Mouse (Mus musculus) limb, embryonic 12.5 days (tissue): ENCODE measurements around the gene Fam83b. TPM values are rescaled to one million over a fixed set of nuclear protein-coding genes. Genes with fewer than 3 reads are reported as not detected.

Source experiments
- ATAC-seq: fragments of 200-750 bp; cut with Nextera tagmentation; 2 replicates; pipeline ENCODE4 v1.8.0; 2017; ENCODE audit warnings: low read depth, moderate TSS enrichment; ENCODE audit not compliant: insufficient number of reproducible peaks, insufficient read depth, low FRiP score, low TSS enrichment
- H3K27ac ChIP-seq: fragments of 300-500 bp; sonication (generic); 2 replicates; pipeline ENCODE4 v1.5.1; 2016; ENCODE audit warnings: mild to moderate bottlenecking, moderate library complexity
- H3K27me3 ChIP-seq: fragments of 300-500 bp; sonication (generic); 2 replicates; pipeline ENCODE4 v1.6.1; 2016; ENCODE audit warnings: mild to moderate bottlenecking, moderate library complexity
- H3K36me3 ChIP-seq: fragments of 300-500 bp; sonication (generic); 2 replicates; pipeline ENCODE4 v1.6.1; 2016; ENCODE audit warnings: mild to moderate bottlenecking, moderate library complexity
- H3K4me1 ChIP-seq: fragments of 300-500 bp; sonication (generic); replicated peaks from 2 replicates; pipeline ENCODE4 v1.6.1; 2016
- H3K4me2 ChIP-seq: fragments of 300-500 bp; sonication (generic); 2 replicates; pipeline ENCODE4 v1.6.1; 2016; ENCODE audit warnings: mild to moderate bottlenecking, moderate library complexity
- H3K4me3 ChIP-seq: fragments of 300-500 bp; sonication (generic); replicated peaks from 2 replicates; pipeline ENCODE4 v1.5.1; 2016; ENCODE audit warnings: mild to moderate bottlenecking
- H3K9ac ChIP-seq: fragments of 300-500 bp; sonication (generic); replicated peaks from 2 replicates; pipeline ENCODE4 v1.6.1; 2016; ENCODE audit warnings: mild to moderate bottlenecking, moderate library complexity
- H3K9me3 ChIP-seq: fragments of 300-500 bp; sonication (generic); 2 replicates; pipeline ENCODE4 v1.6.1; 2016; ENCODE audit warnings: mild to moderate bottlenecking, moderate library complexity
- WGBS: fragments of 180-500 bp; shearing (Covaris S2); methylation state at CpG from one replicate; pipeline ENCODE4 v1.1.7; 2016; 5-methylcytosine and 5-hydroxymethylcytosine counted together
- polyA plus RNA-seq: library from polyadenylated mRNA; unstranded; fragments of >200 nt; fragmentation: Nextera tagmentation; extraction: Ambion mirVana; gene quantifications from 2 replicates; pipeline ENCODE4 v1.2.1, GENCODE M21; 2016

Fam83b gene
- polyA plus RNA-seq, result 1.1 and 1.8 TPM in 2 replicates

DNA sequence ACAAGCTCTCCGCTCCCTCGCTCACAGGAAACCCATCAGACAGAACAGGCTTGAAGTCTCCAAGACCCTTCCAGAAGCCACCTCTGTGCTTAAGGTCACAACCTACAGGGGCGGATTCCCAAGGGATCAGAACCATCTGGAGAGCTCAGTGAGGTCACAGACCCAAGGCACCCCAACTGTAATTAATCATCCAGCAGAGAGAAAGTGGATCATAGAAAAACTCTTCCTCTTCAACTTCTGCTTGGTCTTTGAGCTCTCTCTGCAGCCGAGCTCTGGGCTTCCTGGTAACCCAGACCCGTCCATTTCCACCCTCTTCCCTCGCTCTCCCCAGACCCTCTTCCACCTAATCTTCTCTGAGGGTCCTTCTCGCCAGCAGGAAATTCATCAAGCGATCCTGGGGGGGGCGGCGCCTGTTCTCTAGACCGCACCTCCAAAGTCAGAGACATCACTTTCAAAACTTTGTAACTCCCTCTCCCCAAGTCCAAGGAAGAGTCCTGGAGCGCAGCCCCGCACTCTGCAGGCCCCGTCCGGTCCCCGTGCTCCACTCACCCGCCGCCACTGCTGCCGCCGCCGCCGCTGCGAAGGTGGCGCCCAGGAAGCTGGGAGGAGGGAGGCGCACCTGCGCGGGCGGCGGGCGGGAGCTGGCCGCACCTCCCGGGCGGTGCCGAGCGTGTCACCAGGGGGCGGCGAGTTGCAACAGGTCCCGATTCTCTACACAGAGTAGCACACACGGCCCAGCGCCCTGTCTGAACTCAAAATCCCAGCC lies at the start of gene Fam83b:
Gene Fam83b (minus strand): TSS at position 602 of the 766 bp plus-strand sequence.
- Histone ChIP-seq H3K27me3 (peaks cover 26% of the 10 kb centered on the region), H3K4me2 (peak within 1 kb of the TSS; percentile 99), H3K9ac (peak within 1 kb of the TSS; percentile 63), H3K36me3 (no peaks in the 10 kb centered on the region), H3K9me3 (no peaks in the 10 kb centered on the region), H3K27ac (peak within 1 kb of the TSS; percentile 8; the same call in 1 of the 2 replicates), H3K4me3 (peak within 1 kb of the TSS; percentile 60), H3K4me1 (peaks cover 6% of the 10 kb centered on the region; the same call in 1 of the 2 replicates)
- ATAC-seq, result peak; percentile 82
- WGBS, result 1% methylated on average over 40 of the region's 40 CpGs

DNA sequence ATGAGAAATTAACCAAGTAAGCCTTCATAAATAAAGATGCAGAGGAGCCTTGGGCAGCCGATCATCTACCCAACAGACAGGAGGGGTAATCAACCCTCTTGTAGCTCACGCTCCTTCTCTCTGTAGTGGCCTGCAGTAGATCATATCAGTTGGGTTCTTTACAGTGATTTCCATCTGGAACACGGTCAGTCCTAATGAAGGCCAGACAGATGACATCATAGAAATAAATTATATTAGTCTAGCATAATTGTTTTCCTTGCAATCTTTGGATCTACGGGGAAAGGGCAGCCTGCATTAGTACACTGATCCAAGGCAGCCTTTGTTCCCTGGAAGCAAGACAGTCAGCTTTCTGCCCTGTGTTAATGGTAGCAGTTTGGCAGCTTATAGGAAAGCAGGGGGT lies 47.2 kb upstream of the Fam83b start:
- 66% methylated on average over 4 of the region's 4 CpGs for WGBS
- Histone ChIP-seq H3K9ac (no peak overlapping the region), H3K9me3 (no peaks in the 10 kb centered on the region), H3K36me3 (no peaks in the 10 kb centered on the region), H3K27me3 (no peaks in the 10 kb centered on the region), H3K27ac (no peak overlapping the region), H3K4me1 (no peaks in the 10 kb centered on the region), H3K4me2 (no peak overlapping the region), H3K4me3 (no peak overlapping the region)
- ATAC-seq, result no peak

DNA sequence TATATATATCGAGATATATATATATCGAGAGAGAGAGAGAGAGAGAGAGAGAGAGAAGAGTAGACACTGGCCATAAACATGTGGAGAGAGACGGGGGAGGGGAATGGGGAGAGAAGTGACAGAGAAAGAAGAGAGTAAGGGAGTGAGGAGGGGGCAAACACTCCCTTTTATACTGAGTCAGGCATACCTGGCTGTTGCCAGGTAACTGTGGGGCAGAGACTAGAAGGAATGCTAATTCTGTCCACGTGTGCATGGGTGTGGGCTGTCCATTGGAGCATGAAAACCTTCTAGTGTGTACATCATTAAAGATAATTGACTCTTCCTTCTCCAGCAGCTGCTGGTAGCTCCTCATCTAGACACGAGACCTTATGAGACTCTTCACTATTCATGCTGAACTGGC lies 36.8 kb upstream of the Fam83b start:
- no peak for ATAC-seq
- Histone ChIP-seq H3K27ac (no peak overlapping the region), H3K9me3 (no peaks in the 10 kb centered on the region), H3K4me2 (no peak overlapping the region), H3K36me3 (no peaks in the 10 kb centered on the region), H3K4me1 (no peaks in the 10 kb centered on the region), H3K9ac (no peak overlapping the region), H3K27me3 (no peaks in the 10 kb centered on the region; the same call in 1 of the 2 replicates), H3K4me3 (no peak overlapping the region)
- WGBS, result 79% methylated on average over 5 of the region's 5 CpGs

DNA sequence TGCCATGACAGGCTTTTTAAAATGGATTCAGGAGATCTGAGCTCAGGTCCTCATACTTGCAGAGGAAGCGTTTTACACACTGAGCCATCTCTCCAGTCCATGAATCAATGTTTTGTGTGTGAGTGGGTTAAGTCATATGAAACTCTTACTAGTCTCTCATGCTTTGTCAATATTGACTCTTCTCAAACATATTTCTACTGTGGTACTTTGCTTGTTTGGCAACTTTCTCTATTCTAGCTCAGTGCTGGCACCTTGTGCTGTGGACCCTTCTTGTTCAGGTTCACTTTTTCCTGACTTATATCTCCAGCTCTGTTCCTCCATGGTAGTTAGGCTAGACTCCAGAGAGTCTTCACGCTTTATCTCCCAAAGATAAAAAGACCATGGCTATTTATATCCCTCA lies 36.0 kb upstream of the Fam83b start:
- 92% methylated on average over 2 of the region's 2 CpGs for WGBS
- no peak overlapping the region for H3K9ac ChIP-seq
- no peak overlapping the region for H3K4me2 ChIP-seq
- H3K36me3 ChIP-seq, result no peaks in the 10 kb centered on the region
- no peaks in the 10 kb centered on the region for H3K4me1 ChIP-seq
- no peak overlapping the region for H3K4me3 ChIP-seq
- no peaks in the 10 kb centered on the region for H3K9me3 ChIP-seq
- no peak overlapping the region for H3K27ac ChIP-seq
- no peak for ATAC-seq
- no peaks in the 10 kb centered on the region; the same call in 1 of the 2 replicates for H3K27me3 ChIP-seq

DNA sequence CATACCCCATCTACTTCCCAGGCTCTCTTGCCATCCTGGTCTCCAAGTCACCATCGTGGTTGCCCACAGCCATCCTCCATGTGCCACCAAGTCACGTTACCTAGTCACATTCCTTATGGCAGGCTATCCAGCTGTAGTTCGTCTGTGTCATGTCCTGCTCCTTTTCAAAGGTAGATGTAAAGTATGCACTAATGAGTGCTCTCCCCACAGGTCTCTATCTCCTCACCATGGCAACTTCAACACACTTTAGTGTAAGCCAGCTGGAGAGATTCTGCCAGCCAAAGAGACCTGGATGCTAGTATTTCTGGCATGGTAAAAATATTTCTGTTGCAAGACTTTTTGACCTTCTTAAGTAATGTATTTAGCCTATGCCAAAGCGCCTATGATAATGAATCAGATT lies 30.5 kb upstream of the Fam83b start:
- no peak overlapping the region for H3K4me2 ChIP-seq
- no peaks in the 10 kb centered on the region for H3K27me3 ChIP-seq
- H3K4me3 ChIP-seq, result no peak overlapping the region
- no peak overlapping the region for H3K9ac ChIP-seq
- no peaks in the 10 kb centered on the region for H3K4me1 ChIP-seq
- H3K36me3 ChIP-seq, result no peaks in the 10 kb centered on the region
- WGBS, result 65% methylated on average over 4 of the region's 4 CpGs
- H3K27ac ChIP-seq, result no peak overlapping the region
- ATAC-seq, result no peak
- no peaks in the 10 kb centered on the region for H3K9me3 ChIP-seq

DNA sequence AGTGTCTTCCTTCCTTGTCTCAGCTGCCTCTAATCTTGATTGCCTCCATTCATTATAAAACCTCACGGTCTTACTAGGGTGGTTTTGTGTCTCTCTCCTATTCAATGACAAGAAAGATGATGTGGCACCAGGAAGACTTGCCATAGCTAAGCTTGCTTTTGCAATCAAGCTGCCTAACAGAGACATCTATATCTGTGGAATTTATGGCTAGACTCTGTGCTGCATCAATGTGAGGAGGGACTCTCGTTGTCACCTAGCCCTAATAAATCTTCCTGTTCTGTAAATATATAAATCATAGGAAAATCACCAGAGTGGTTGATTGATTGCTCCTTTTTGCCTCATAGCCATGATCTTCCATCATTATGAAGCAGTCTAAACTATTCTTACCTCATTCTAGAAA lies 26.9 kb upstream of the Fam83b start:
- Histone ChIP-seq H3K9me3 (no peaks in the 10 kb centered on the region), H3K27me3 (no peaks in the 10 kb centered on the region), H3K27ac (no peak overlapping the region), H3K4me2 (no peak overlapping the region), H3K36me3 (no peaks in the 10 kb centered on the region), H3K9ac (no peak overlapping the region), H3K4me3 (no peak overlapping the region), H3K4me1 (no peaks in the 10 kb centered on the region)
- ATAC-seq, result no peak
- WGBS, result 30% methylated on average over 2 of the region's 2 CpGs

DNA sequence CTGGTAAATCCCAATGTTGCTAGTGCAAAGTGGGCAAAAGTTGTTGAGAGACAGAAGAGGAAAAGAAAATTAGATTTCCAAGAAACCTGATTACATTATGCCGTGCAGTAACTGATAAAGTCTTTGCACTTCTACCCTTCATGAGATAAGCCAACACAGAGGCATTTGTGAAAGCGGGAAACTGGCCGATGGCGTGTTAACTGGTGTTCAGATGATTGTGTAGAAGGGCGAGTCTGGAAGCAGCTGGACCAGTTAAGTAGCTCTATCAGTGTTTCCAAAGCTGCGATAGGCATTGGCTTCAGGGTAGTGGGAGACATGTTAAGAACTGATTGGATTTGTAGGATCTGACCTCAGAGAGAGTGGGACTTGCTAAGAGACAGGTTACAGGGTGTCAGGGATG lies 17.0 kb upstream of the Fam83b start:
- Histone ChIP-seq H3K9ac (no peak overlapping the region), H3K4me3 (no peak overlapping the region), H3K9me3 (no peaks in the 10 kb centered on the region), H3K36me3 (no peaks in the 10 kb centered on the region), H3K27me3 (no peaks in the 10 kb centered on the region), H3K27ac (no peak overlapping the region), H3K4me1 (no peaks in the 10 kb centered on the region), H3K4me2 (no peak overlapping the region)
- 85% methylated on average over 6 of the region's 6 CpGs for WGBS
- no peak for ATAC-seq

DNA sequence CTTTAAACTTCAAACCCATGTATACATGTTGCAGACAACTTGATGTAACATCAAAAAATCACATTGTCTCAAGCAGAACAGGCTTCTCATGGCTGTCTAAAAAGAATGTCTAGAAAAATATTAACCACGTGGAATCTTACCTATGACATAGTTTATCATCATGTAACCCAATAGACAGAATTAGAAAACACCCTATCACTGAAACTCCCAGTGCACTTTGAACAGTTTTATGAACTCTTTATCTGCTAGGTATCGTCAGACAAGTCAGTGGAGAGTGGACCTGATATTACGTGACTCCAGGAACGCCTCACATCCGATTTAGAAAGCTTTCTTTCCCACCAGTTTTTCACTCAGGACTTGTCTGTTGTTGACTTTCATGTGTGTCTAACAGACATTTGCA lies 15.1 kb upstream of the Fam83b start:
- Histone ChIP-seq H3K36me3 (no peaks in the 10 kb centered on the region), H3K4me2 (no peak overlapping the region), H3K27ac (no peak overlapping the region), H3K9ac (no peak overlapping the region), H3K9me3 (no peaks in the 10 kb centered on the region), H3K27me3 (no peaks in the 10 kb centered on the region), H3K4me1 (no peaks in the 10 kb centered on the region), H3K4me3 (no peak overlapping the region)
- WGBS, result 85% methylated on average over 5 of the region's 5 CpGs
- ATAC-seq, result no peak

DNA sequence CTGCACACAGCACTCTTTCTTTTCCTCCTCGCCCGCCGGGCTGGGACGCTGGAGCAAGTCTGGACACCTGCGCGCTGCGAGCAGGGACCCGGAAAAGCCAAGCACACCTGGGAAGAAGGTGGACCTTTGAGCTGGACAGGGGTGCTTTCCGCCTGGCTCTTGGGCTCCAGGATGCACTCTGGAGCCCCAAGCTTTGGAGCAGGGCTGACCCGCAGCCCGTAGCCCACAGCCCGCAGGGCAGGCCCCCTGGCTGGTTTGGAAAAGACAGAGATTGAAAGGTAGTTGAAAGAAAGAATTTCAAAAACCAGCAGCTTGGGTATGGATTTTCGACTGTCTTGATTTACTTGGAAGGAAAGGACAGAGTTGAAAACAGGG lies 352 bp upstream of the Fam83b start:
- no peaks in the 10 kb centered on the region for H3K36me3 ChIP-seq
- H3K4me2 ChIP-seq, result peak overlapping the region; percentile 99
- ATAC-seq, result no peak; the same call in 1 of the 2 replicates
- peak overlapping the region; percentile 63 for H3K9ac ChIP-seq
- no peaks in the 10 kb centered on the region for H3K9me3 ChIP-seq
- WGBS, result 4% methylated on average over 13 of the region's 13 CpGs
- H3K4me1 ChIP-seq, result peaks cover 6% of the 10 kb centered on the region; the same call in 1 of the 2 replicates
- peak overlapping the region; percentile 60 for H3K4me3 ChIP-seq
- peak overlapping the region; percentile 8; the same call in 1 of the 2 replicates for H3K27ac ChIP-seq
- peaks cover 26% of the 10 kb centered on the region for H3K27me3 ChIP-seq

DNA sequence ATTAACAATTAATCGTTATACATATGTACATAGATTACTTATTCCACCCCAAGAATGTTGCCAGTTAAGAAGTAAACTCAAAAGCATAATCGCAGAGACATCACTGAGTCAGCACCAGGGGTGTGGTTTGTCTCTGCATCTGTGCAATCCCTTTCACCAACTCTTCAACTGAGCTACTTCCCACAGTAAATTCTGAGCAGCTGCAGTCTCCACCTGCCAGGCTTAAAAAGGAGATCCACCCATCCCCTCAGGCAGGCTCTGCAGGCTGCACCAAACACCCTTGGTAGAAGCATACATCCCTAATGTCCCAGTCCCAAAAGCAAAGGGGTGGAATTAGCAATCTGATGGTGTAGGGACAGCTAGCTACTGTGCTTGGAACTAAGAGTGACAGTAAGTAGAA lies 1.3 kb downstream of the Fam83b start:
- no peak overlapping the region for H3K4me3 ChIP-seq
- ATAC-seq, result no peak
- no peaks in the 10 kb centered on the region for H3K36me3 ChIP-seq
- no peak overlapping the region for H3K27ac ChIP-seq
- peaks cover 6% of the 10 kb centered on the region; the same call in 1 of the 2 replicates for H3K4me1 ChIP-seq
- no peak overlapping the region for H3K4me2 ChIP-seq
- peaks cover 26% of the 10 kb centered on the region for H3K27me3 ChIP-seq
- H3K9ac ChIP-seq, result no peak overlapping the region
- 85% methylated on average over 2 of the region's 2 CpGs for WGBS
- H3K9me3 ChIP-seq, result no peaks in the 10 kb centered on the region

DNA sequence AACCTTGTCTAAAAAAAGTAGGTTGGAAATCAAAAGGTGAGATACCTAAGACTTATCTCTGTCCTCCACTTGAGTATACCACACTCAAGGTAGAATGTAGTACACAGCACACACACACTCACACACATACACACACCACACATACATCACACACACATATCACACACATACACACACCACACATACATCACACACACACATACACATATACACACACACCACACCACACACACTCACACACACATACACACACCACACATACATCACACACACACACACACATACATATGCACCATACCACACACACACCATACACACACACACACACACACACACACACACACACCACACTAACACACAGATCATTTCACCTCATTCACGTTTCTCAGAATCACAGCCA lies 2.8 kb downstream of the Fam83b start:
- H3K4me1 ChIP-seq, result peaks cover 6% of the 10 kb centered on the region; the same call in 1 of the 2 replicates
- H3K27ac ChIP-seq, result no peak overlapping the region
- no peak overlapping the region for H3K9ac ChIP-seq
- no peak for ATAC-seq
- H3K36me3 ChIP-seq, result no peaks in the 10 kb centered on the region
- H3K4me3 ChIP-seq, result no peak overlapping the region
- H3K9me3 ChIP-seq, result no peaks in the 10 kb centered on the region
- WGBS, result 78% methylated on average over 1 of the region's 1 CpGs
- peaks cover 26% of the 10 kb centered on the region for H3K27me3 ChIP-seq
- no peak overlapping the region for H3K4me2 ChIP-seq

DNA sequence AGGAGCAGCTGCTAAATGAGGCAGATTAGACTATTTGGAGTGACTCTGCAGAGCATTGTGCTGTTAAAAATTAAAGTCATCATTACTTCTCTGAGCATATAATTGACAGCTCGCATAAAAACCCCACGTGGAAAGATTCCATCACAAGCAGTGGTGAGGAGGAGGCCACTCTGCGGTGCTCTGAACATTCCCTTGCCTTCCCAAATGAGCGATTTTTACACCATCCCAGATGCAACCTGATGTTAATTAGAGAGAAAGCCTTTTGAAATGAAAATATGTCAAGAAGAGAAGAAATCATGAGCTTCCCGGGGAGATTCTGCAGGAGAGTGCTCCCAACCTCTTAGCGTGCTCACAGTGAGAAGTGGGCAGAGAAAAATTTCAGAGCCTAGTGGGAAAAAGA lies 4.1 kb downstream of the Fam83b start:
- Histone ChIP-seq H3K36me3 (no peaks in the 10 kb centered on the region), H3K9me3 (no peaks in the 10 kb centered on the region), H3K27ac (no peak overlapping the region), H3K9ac (no peak overlapping the region), H3K4me1 (peaks cover 6% of the 10 kb centered on the region; the same call in 1 of the 2 replicates), H3K4me2 (no peak overlapping the region), H3K27me3 (peaks cover 20% of the 10 kb centered on the region), H3K4me3 (no peak overlapping the region)
- WGBS, result 34% methylated on average over 6 of the region's 6 CpGs
- no peak for ATAC-seq
